Mouse (Mus musculus) thymus, postnatal 25 days (tissue): ENCODE measurements around the gene Zfp189.

Source experiments
- DNase-seq: peaks from one replicate; pipeline ENCODE4 v3.0.0; 2022

The Zfp189 gene

GRCm38 (mm10) chr4:49539665-49540064, 18.7 kb downstream of the Zfp189 start:
- no peak for DNase-seq

GRCm38 (mm10) chr4:49540966-49541365, 20.0 kb downstream of the Zfp189 start:
- no peak for DNase-seq

GRCm38 (mm10) chr4:49546026-49546425, 25.1 kb downstream of the Zfp189 start:
- no peak for DNase-seq

GRCm38 (mm10) chr4:49546873-49547543, 26.0 kb downstream of the Zfp189 start:
- DNase-seq: no peak

DNA sequence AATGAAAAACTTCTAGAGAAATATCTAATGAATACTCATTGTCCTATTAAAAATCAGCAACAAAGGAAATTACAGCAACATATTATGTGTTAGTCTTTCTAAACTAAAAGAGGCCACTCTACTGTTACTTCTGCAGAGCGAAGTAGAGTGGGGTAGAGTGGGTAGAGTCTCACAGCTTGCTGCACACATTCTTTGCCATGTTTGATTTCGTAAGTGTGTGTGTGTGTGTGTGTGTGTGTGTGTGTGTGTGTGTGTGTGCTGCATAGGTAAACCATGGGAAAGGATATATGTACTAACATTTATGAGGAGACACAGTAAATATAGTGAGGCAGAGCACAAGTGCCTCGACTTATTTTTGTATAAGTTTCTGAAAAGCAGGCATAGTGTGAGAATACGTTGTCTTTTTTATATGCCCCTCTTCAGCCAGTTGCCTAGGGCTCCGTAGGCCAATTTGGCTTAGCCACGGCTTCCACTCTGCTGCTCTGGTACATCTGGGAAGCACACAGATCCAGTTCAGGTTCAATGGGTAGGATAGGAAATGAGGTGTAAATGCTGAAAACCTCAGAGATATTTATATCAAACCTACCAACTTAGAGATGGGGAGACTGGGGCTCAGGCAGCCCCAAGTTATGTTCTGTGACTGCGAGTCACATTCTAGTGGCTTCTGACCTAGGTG, 26.7 kb downstream of the Zfp189 start:
- no peak for DNase-seq

DNA sequence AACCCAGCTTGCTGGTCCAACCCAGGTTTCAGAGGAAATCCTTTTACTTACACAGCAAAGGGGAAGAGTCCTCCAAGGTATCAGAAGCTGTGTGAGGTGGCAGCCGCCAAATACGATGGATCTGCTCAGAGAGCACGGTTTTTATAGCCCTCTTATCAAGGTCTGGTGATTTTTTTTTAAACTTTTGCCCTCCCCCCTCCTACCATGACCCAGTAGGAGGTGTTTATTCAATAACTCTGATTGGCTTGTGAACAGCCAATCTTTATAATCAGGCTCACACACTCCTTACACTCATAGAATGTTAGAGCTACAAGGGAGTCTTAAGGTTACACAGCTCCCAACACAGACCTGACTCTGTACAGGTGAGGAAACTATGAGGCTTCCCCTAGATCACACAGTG, 28.4 kb downstream of the Zfp189 start, which contains the start of gene Aldob:
Gene Aldob (minus strand): TSS at position 164 of the 400 bp plus-strand sequence.
- DNase-seq: no peak

DNA sequence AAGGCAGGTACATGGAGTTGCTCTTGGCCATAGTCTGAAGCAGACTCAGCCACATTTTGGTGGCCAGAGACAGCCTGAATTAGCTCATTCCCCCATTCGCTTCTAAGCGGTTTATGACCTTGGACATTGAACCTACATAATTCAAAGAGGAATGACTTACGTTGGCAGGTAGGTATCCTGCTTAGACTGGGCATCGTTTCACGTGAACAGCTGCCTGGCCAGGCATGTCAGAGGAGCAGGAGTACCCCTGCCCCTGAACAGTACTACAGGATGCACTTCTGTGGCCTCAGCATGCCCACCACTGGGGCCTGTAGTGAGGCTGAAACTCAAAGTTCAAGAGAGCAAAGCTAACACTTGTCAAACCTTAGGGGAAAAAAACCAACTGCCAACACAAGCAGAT, 32.4 kb downstream of the Zfp189 start:
- no peak for DNase-seq

DNA sequence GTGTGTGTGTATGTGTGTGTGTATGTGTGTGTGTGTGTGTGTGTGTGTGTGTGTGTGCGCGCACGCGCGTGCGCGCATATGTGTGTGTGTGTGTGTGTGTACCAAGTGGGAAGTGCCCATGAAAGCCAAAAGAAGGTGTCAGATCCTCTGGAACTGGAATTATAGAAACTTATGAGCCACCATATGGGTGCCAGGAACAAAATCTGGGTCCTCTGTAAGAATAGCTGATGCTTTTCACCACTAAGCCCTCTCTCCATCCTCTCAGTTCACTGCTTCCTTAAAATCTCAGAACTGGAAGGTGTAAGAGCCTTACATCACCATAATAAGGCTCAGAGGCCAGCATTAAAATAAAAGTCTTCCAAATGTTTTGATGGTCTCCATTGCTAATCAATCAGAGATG, 36.4 kb downstream of the Zfp189 start:
- DNase-seq: no peak

DNA sequence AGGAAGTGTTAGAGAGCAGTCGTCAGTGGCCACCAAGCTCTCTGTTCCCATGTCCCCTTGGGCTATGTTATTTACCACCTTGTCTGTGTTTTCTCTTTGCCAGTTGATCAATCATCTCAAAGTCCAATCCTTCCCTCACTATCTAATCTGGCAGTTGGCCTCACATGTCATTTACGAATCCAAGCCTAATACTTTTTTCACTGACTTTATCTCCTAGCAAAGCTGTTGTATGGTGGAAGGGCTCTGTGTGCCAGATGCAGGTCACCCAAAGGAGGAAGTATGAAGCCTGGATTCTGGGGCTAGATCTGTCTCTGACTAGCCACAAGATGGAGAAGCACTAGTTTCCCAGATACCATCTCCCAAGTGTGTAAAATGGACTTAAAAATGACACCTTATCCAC, 37.2 kb downstream of the Zfp189 start:
- no peak for DNase-seq

- no peak for DNase-seq
Observed at GRCm38 (mm10) chr4:49559915-49560772, 39.2 kb downstream of the Zfp189 start.

DNA sequence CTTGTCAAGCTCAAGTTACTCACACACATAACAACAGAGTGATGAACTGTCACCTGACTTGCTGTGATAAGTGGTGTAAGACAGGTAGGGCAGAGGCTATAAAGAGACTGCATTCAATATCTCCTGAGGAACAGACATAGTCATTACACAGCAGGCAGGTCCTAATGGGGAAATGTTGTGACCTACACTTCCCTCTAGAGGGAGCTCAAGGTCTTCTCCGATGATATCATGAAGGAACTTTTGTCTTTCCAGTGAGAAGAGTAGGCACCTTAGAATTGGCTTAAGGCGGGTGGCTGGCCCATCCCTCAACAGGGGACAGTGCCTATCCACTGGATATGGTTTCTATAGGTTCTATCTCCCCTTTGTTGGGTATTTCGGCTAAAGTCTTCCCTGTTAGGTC, 46.6 kb downstream of the Zfp189 start:
- peak; percentile 41 for DNase-seq

DNA sequence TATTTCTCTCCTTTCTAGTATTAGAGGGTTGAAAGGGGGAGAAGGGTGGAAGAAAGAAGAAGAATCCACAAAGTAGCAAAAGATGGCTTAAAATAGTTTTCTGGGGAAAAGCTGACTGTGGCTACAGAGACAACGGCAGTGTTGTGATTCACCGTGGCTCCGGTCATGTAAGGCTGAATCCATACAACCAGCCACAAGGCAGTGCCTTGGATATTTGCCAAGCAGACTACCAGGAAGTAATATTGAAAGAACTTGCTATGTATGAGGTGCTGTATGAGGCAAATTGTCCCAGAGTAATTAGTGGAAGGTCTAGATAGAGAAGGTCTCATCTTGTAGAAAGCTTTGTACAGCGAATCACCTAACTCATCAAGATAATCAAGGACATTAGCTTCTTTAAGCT, 51.2 kb downstream of the Zfp189 start:
- DNase-seq: no peak
